Mouse (Mus musculus) CH12.LX (cell line): ENCODE results near the gene Zswim3. TPM values are rescaled to one million over a fixed set of nuclear protein-coding genes. Genes with fewer than 3 reads are reported as not detected.
A peak's percentile ranks its signal among the peaks of the same experiment; 100 is the strongest.

Experiments used
- DNase-seq: peaks from one replicate; pipeline ENCODE4 v3.0.0-alpha.2; 2013; ENCODE audit errors: extremely low read depth
- H3K27ac ChIP-seq: 2 replicates; pipeline ENCODE4 v1.5.1; 2012; ENCODE audit warnings: low read depth, mild to moderate bottlenecking, control low read depth, moderate library complexity; ENCODE audit not compliant: insufficient read depth
- H3K27me3 ChIP-seq: replicated peaks from 2 replicates; pipeline ENCODE3; 2012; ENCODE audit warnings: inconsistent platforms
- H3K36me3 ChIP-seq, 2 experiments: replicated peaks in 1 of 2; 2 replicates each; pipeline versions ENCODE3 to v1.6.1; 2012; ENCODE audit warnings: inconsistent platforms in 1 of 2, low read length in 1 of 2, mild to moderate bottlenecking in 1 of 2, mixed read lengths in 1 of 2, moderate library complexity in 1 of 2; ENCODE audit not compliant: control insufficient read depth in 1 of 2, insufficient read depth in 1 of 2
- H3K4me1 ChIP-seq, 2 experiments: 2 replicates each; pipeline ENCODE4 v1.6.1; 2012; ENCODE audit warnings: inconsistent platforms in 1 of 2, moderate library complexity in 1 of 2; ENCODE audit not compliant: insufficient read depth in 2 of 2, control insufficient read depth in 1 of 2
- H3K4me2 ChIP-seq: 2 replicates; pipeline ENCODE4 v1.6.1; 2012; ENCODE audit warnings: low read depth, mild to moderate bottlenecking, control low read depth; ENCODE audit not compliant: poor library complexity, insufficient read depth, severe bottlenecking
- H3K4me3 ChIP-seq, 3 experiments: fragments of 150-350 bp in 1 of 3; sonication (generic) in 1 of 3; replicated peaks in 1 of 3; 2 replicates each; pipeline versions ENCODE3 to v1.5.1; 2011 to 2012; ENCODE audit warnings: low read depth in 2 of 3, low read length in 2 of 3, mild to moderate bottlenecking in 2 of 3, moderate library complexity in 2 of 3, control low read depth in 1 of 3, improper control_type of control experiment in 1 of 3, inconsistent platforms in 1 of 3, mixed read lengths in 1 of 3; ENCODE audit not compliant: poor library complexity in 1 of 3
- H3K79me2 ChIP-seq: replicated peaks from 2 replicates; pipeline ENCODE4 v1.6.1; 2012; ENCODE audit warnings: mild to moderate bottlenecking, moderate library complexity; ENCODE audit not compliant: control insufficient read depth, poor library complexity, insufficient read depth, severe bottlenecking; ENCODE audit errors: extremely low read depth
- H3K9ac ChIP-seq: 2 replicates; pipeline ENCODE4 v1.6.1; 2012; ENCODE audit warnings: low read depth, mild to moderate bottlenecking, control low read depth, moderate library complexity; ENCODE audit not compliant: insufficient read depth
- H3K9me3 ChIP-seq: replicated peaks from 2 replicates; pipeline ENCODE3; 2012; ENCODE audit warnings: low read length, inconsistent platforms, mixed read lengths
- EP300 ChIP-seq: IDR thresholded peaks from 2 replicates; pipeline ENCODE4 v1.6.1; 2011; ENCODE audit warnings: low read length, improper control_type of control experiment
- ETS1 ChIP-seq: conservative IDR thresholded peaks from 2 replicates; pipeline ENCODE4 v1.6.1; 2012; ENCODE audit warnings: low read depth, mild to moderate bottlenecking, inconsistent platforms, low read length, improper control_type of control experiment, moderate library complexity
- GABPA ChIP-seq: IDR thresholded peaks from 2 replicates; pipeline ENCODE4 v1.6.1; 2012; ENCODE audit warnings: low read depth, low read length, improper control_type of control experiment, inconsistent platforms; ENCODE audit not compliant: insufficient replicate concordance
- JUN ChIP-seq: IDR thresholded peaks from 2 replicates; pipeline ENCODE4 v1.6.1; 2011; ENCODE audit warnings: low read depth, mild to moderate bottlenecking, low read length, improper control_type of control experiment, moderate library complexity; ENCODE audit not compliant: insufficient read depth
- KAT2A ChIP-seq: IDR thresholded peaks from 2 replicates; pipeline ENCODE4 v1.6.1; 2012; ENCODE audit warnings: low read length, improper control_type of control experiment, inconsistent platforms; ENCODE audit not compliant: insufficient replicate concordance
- MYC ChIP-seq: IDR thresholded peaks from 2 replicates; pipeline ENCODE4 v1.6.1; 2011; ENCODE audit warnings: low read depth, mild to moderate bottlenecking, improper control_type of control experiment, low read length
- NRF1 ChIP-seq: IDR thresholded peaks from 2 replicates; pipeline ENCODE4 v1.6.1; 2014; ENCODE audit warnings: low read depth, mild to moderate bottlenecking, inconsistent platforms, low read length, improper control_type of control experiment, moderate library complexity
- PAX5 ChIP-seq: IDR thresholded peaks from 2 replicates; pipeline ENCODE4 v1.6.1; 2012; ENCODE audit warnings: low read length, inconsistent platforms, mixed read lengths
- POLR2A ChIP-seq: IDR thresholded peaks from 2 replicates; pipeline ENCODE4 v1.6.1; 2011; ENCODE audit warnings: low read depth, mild to moderate bottlenecking, improper control_type of control experiment, low read length
- POLR2AphosphoS2 ChIP-seq: IDR thresholded peaks from 2 replicates; pipeline ENCODE4 v1.6.1; 2011; ENCODE audit warnings: low read depth, low read length, improper control_type of control experiment
- SIN3A ChIP-seq: IDR thresholded peaks from 2 replicates; pipeline ENCODE4 v1.6.1; 2012; ENCODE audit warnings: low read length, improper control_type of control experiment, inconsistent platforms
- SMC3 ChIP-seq: IDR thresholded peaks from 2 replicates; pipeline ENCODE4 v1.6.1; 2011; ENCODE audit warnings: low read depth, low read length, improper control_type of control experiment
- TBP ChIP-seq: conservative IDR thresholded peaks from 2 replicates; pipeline ENCODE4 v1.6.1; 2011; ENCODE audit warnings: low read depth, low read length, improper control_type of control experiment
- UBTF ChIP-seq: IDR thresholded peaks from 2 replicates; pipeline ENCODE4 v1.6.1; 2012; ENCODE audit warnings: low read depth, mild to moderate bottlenecking, inconsistent platforms, low read length, improper control_type of control experiment, moderate library complexity
- USF1 ChIP-seq: IDR thresholded peaks from 2 replicates; pipeline ENCODE4 v1.6.1; 2014; ENCODE audit warnings: low read depth, mild to moderate bottlenecking, inconsistent platforms, low read length, improper control_type of control experiment
- ZKSCAN1 ChIP-seq: IDR thresholded peaks from 2 replicates; pipeline ENCODE4 v1.6.1; 2012; ENCODE audit warnings: low read depth, inconsistent platforms, low read length, improper control_type of control experiment, borderline replicate concordance
- dilution Hi-C: fragments of 300-500 bp; cut with MboI; formaldehyde crosslinking; loops from 2 replicates; pipeline ENCODE4 v1.14.3; 2020; ENCODE audit warnings: low sequenced_read_pairs; ENCODE audit not compliant: extremely low pct_unique_long_range_greater_than_20kb, extremely low pct_ligation_motif_present
- in situ Hi-C: fragments of 300-500 bp; cut with MboI; formaldehyde crosslinking; loops from 3 replicates; pipeline ENCODE4 v1.14.3; 2019; ENCODE audit warnings: low sequenced_read_pairs, low pct_ligation_motif_present, low pct_unique_long_range_greater_than_20kb, mixed read lengths
- polyA plus RNA-seq: library from polyadenylated mRNA; unstranded; fragments of >175 nt; gene quantifications from 2 replicates; pipeline ENCODE4 v1.2.1, GENCODE M21; 2012; ENCODE audit warnings: low read depth; ENCODE audit not compliant: insufficient read length
- total RNA-seq, 2 experiments: library from RNA; depleted of rRNA; stranded (reverse); fragments of 300-350 nt in 1 of 2; fragments of >200 nt in 1 of 2; gene quantifications; 2 replicates each; pipeline ENCODE4 v1.2.3; 2012 to 2014

Zswim3 gene
- total and polyA plus RNA-seq, 3 experiments = 2.3 to 3.5 (median 2.5) TPM

DNA sequence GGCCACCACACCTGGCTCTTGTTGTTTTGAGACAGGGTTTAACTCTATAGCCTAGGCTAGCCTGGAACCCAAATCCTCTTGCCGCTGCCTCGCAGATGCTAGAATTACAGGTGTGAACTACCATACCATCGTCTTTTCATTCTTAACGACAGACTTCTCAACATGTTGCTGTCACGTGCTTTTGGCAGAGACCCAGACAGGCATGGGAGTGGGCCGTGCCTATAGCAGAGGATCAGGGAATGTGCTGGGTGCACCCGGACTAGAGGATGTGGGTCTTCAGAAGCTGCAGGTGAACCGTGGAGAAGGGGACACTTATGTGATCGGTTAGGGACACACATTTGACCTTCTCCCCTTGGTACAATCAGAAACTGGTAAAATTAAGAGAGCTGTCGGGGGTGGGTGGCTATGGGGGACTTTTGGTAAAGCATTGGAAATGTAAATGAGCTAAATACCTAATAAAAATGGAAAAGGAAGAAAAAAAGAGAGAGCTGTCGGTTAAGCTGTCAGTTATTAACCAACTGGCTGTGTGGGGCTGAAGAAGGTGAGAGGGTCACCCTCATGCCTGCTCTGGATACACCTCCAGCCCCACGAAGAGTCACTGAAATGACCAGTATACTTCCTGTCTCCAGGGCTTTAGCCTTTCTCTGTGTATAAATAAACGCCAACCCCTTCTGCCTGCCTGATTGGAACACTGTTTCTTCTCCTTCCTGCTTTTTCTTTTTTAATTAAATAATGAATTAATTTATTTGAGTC, 4.5 kb upstream of the Zswim3 start:
- Histone ChIP-seq H3K79me2 (peaks cover 9% of the 10 kb centered on the region), H3K9me3 (no peaks in the 10 kb centered on the region), H3K4me2 (no peak overlapping the region), H3K4me1 (peaks cover 5 to 15% of the 10 kb centered on the region in 2 experiments; a peak in 2 of 4 replicates), H3K36me3 (peaks cover 29 to 67% of the 10 kb centered on the region in 2 experiments), H3K9ac (no peak overlapping the region), H3K4me3 (no peak overlapping the region), H3K27ac (no peak overlapping the region), H3K27me3 (no peaks in the 10 kb centered on the region)
- DNase-seq = no peak
- dilution Hi-C loops = no loop called here
- TF ChIP-seq UBTF = no peak
- in situ Hi-C loops = no loop called here

DNA sequence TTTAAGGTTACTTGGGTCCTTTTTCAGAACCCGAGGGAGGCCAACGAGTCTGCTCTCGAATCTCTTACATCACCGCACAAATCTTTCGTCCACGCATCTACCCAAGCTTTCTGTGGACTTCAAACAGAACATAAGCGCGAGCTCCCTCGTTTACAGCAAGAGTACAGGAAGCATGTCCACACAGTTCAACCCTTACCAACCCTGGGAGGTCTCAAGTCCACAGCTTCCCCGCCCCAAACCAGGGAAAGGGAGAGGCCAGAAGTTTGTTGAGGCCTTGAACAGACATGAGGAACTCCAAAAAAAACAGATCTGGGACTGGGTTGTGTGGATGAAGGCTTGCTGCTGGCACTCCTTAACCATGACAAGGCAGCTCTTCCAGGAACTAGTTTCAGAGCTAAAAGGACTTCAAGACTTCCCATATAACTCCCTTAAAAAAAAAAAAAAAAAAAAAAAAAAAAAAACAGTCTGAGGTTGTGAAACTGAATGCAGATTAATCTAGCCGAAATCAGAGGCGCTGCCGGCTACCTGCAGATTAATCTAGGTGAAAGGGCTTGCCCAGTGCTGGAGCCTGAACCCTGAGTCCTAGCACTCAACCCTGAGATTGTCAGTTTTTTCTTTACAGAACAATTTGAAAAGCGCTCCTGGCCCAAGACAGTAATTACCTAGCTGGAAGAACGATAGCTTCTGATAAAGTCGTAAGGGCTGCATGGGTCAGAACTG, 1.5 kb upstream of the Zswim3 start:
- Histone ChIP-seq H3K27me3 (no peaks in the 10 kb centered on the region), H3K4me3 (peak overlapping the region in 1 of 3 experiments; percentile 10), H3K36me3 (peaks cover 8 to 44% of the 10 kb centered on the region in 2 experiments), H3K79me2 (peaks cover 12% of the 10 kb centered on the region), H3K4me1 (peaks cover 5 to 25% of the 10 kb centered on the region in 2 experiments; a peak in 2 of 4 replicates), H3K9ac (peak overlapping the region; percentile 79; the same call in 1 of the 2 replicates), H3K9me3 (no peaks in the 10 kb centered on the region), H3K27ac (no peak overlapping the region), H3K4me2 (peak overlapping the region; percentile 38)
- dilution Hi-C loops = no loop called here
- TF ChIP-seq JUN = no peak
- no peak for TF ChIP-seq TBP
- no peak for TF ChIP-seq MYC
- in situ Hi-C loops = no loop called here
- no peak for DNase-seq

DNA sequence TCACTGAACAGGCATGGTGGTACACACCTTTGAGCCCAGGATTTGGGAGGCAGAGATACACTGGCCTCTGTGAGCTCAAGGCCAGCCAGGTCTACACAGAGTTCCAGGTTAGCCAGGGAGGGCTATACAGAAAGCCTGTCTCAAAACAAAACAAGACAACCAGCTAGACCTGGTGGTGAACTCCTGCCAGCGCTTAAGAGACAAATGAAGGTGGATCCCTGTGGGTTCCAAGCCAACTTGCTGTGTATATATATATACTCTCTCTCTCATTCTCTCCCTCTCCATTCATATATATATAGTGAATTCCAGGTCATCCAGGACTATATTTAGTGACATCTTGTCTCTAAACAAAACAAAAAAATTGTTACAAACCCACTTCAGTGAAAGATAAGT, 981 bp upstream of the Zswim3 start:
- in situ Hi-C loops = no loop called here
- Histone ChIP-seq H3K79me2 (peaks cover 12% of the 10 kb centered on the region), H3K27me3 (no peaks in the 10 kb centered on the region), H3K27ac (no peak overlapping the region), H3K9me3 (no peaks in the 10 kb centered on the region), H3K4me1 (peaks cover 5 to 25% of the 10 kb centered on the region in 2 experiments; a peak in 2 of 4 replicates), H3K4me2 (peak overlapping the region; percentile 38), H3K4me3 (peak overlapping the region; percentile 86 to 93 (median 93)), H3K9ac (peak overlapping the region; percentile 79), H3K36me3 (peaks cover 10 to 47% of the 10 kb centered on the region in 2 experiments)
- no peak for TF ChIP-seq MYC
- TF ChIP-seq SIN3A = no peak
- no peak for TF ChIP-seq POLR2A
- no peak for TF ChIP-seq EP300
- TF ChIP-seq JUN = no peak
- no peak for TF ChIP-seq TBP
- TF ChIP-seq USF1 = no peak
- TF ChIP-seq ETS1 = no peak
- TF ChIP-seq ZKSCAN1 = no peak
- TF ChIP-seq KAT2A = no peak
- TF ChIP-seq GABPA = no peak
- TF ChIP-seq PAX5 = no peak
- no peak for TF ChIP-seq SMC3
- TF ChIP-seq NRF1 = no peak
- no peak for TF ChIP-seq POLR2AphosphoS2
- no peak for DNase-seq
- dilution Hi-C loops = no loop called here
